Mouse (Mus musculus) C2C12 (cell line): Measurements from ENCODE around the gene Ankfy1. TPM values are rescaled to one million over a fixed set of nuclear protein-coding genes. Genes with fewer than 3 reads are reported as not detected.

ENCODE experiments used
- H3K27me3 ChIP-seq: one replicate; pipeline ENCODE4 v1.6.1; 2011; ENCODE audit not compliant: control insufficient read depth, insufficient read depth, insufficient read length
- H3K36me3 ChIP-seq: one replicate; pipeline ENCODE4 v1.6.1; 2011; ENCODE audit not compliant: control insufficient read depth, insufficient read depth
- H3K4me3 ChIP-seq: one replicate; pipeline ENCODE4 v1.5.1; 2011; ENCODE audit warnings: mild to moderate bottlenecking, control low read depth; ENCODE audit not compliant: poor library complexity, insufficient read depth, severe bottlenecking
- H3K79me2 ChIP-seq: one replicate; pipeline ENCODE4 v1.6.1; 2011; ENCODE audit not compliant: control insufficient read depth, insufficient read depth
- H3K79me3 ChIP-seq: one replicate; pipeline ENCODE4 v1.6.1; 2011; ENCODE audit warnings: low read depth, control low read depth
- H3ac ChIP-seq: one replicate; pipeline ENCODE3; 2011; ENCODE audit warnings: low read depth; ENCODE audit not compliant: control insufficient read depth, insufficient read length
- CEBPB ChIP-seq: IDR thresholded peaks from one replicate; pipeline ENCODE4 v1.6.1; 2011; ENCODE audit warnings: low read depth, mild to moderate bottlenecking, control low read depth, moderate library complexity
- CTCF ChIP-seq: IDR thresholded peaks from one replicate; pipeline ENCODE4 v1.5.1; 2011; ENCODE audit not compliant: control insufficient read depth, insufficient read depth, insufficient read length
- FOSL1 ChIP-seq: IDR thresholded peaks from one replicate; pipeline ENCODE4 v1.8.0; 2011; ENCODE audit warnings: mild to moderate bottlenecking, low read length; ENCODE audit not compliant: poor library complexity, insufficient read depth, severe bottlenecking
- MAX ChIP-seq: IDR thresholded peaks from one replicate; pipeline ENCODE4 v1.6.1; 2011; ENCODE audit warnings: mild to moderate bottlenecking, control low read depth
- MYOD1 ChIP-seq: IDR thresholded peaks from one replicate; pipeline ENCODE4 v1.6.1; 2011; ENCODE audit warnings: low read depth; ENCODE audit not compliant: control insufficient read depth, insufficient read length
- MYOG ChIP-seq: IDR thresholded peaks from one replicate; pipeline ENCODE4 v1.6.1; 2011; ENCODE audit not compliant: control insufficient read depth, insufficient read length; ENCODE audit errors: extremely low read depth
- USF1 ChIP-seq: IDR thresholded peaks from one replicate; pipeline ENCODE4 v1.6.1; 2011; ENCODE audit warnings: low read depth, mild to moderate bottlenecking, control low read depth, moderate library complexity
- polyA plus RNA-seq: library from polyadenylated mRNA; unstranded; fragments of >200 nt; fragmentation: generic; extraction: Trizol; gene quantifications from one replicate; pipeline ENCODE4 v1.2.1, GENCODE M21; 2012; ENCODE audit warnings: missing spikeins

Gene Ankfy1
- polyA plus RNA-seq, 1 experiment = 15.1 TPM

GRCm38 (mm10) chr11:72723871-72724270 lies 34.1 kb downstream of the Ankfy1 start:
- Histone ChIP-seq H3K36me3 (peaks cover 67% of the 10 kb centered on the region), H3K4me3 (no peak overlapping the region), H3K27me3 (no peaks in the 10 kb centered on the region), H3ac (no peak overlapping the region), H3K79me2 (peaks cover 12% of the 10 kb centered on the region), H3K79me3 (peaks cover 4% of the 10 kb centered on the region)
- TF ChIP-seq MAX (no peak), CEBPB (no peak), MYOG (no peak), CTCF (no peak), USF1 (no peak), FOSL1 (no peak), MYOD1 (no peak)

- Histone ChIP-seq H3K79me2 (peaks cover 12% of the 10 kb centered on the region), H3K79me3 (peaks cover 4% of the 10 kb centered on the region), H3K36me3 (peaks cover 84% of the 10 kb centered on the region), H3K27me3 (no peaks in the 10 kb centered on the region), H3K4me3 (no peak overlapping the region), H3ac (no peak overlapping the region)
- TF ChIP-seq FOSL1 (no peak), USF1 (no peak), MYOD1 (no peak), MYOG (no peak), CEBPB (no peak), CTCF (no peak), MAX (no peak)
Observed at GRCm38 (mm10) chr11:72726023-72726422, 36.2 kb downstream of the Ankfy1 start.

- Histone ChIP-seq H3K79me3 (no peaks in the 10 kb centered on the region), H3K27me3 (no peaks in the 10 kb centered on the region), H3K4me3 (no peak overlapping the region), H3K79me2 (peaks cover 4% of the 10 kb centered on the region), H3K36me3 (peaks cover 74% of the 10 kb centered on the region), H3ac (no peak overlapping the region)
- TF ChIP-seq MYOG (no peak), FOSL1 (no peak), CEBPB (no peak), MAX (no peak), CTCF (no peak), USF1 (no peak), MYOD1 (no peak)
Observed at GRCm38 (mm10) chr11:72733736-72734135, 43.9 kb downstream of the Ankfy1 start.

GRCm38 (mm10) chr11:72734840-72735518 lies 45.2 kb downstream of the Ankfy1 start:
- Histone ChIP-seq H3K4me3 (no peak overlapping the region), H3ac (no peak overlapping the region), H3K79me3 (no peaks in the 10 kb centered on the region), H3K27me3 (no peaks in the 10 kb centered on the region), H3K36me3 (peaks cover 74% of the 10 kb centered on the region), H3K79me2 (peaks cover 4% of the 10 kb centered on the region)
- TF ChIP-seq FOSL1 (no peak), CTCF (no peak), CEBPB (no peak), MYOG (no peak), MYOD1 (no peak)

- TF ChIP-seq CEBPB (no peak), FOSL1 (no peak), CTCF (no peak), USF1 (no peak), MYOG (no peak), MYOD1 (no peak), MAX (no peak)
- peaks cover 4% of the 10 kb centered on the region for H3K79me2 ChIP-seq
- no peaks in the 10 kb centered on the region for H3K27me3 ChIP-seq
- no peaks in the 10 kb centered on the region for H3K79me3 ChIP-seq
- H3ac ChIP-seq = no peak overlapping the region
- peaks cover 74% of the 10 kb centered on the region for H3K36me3 ChIP-seq
- H3K4me3 ChIP-seq = no peak overlapping the region
Observed at GRCm38 (mm10) chr11:72735519-72735860, 45.7 kb downstream of the Ankfy1 start.
